Mouse (Mus musculus) small intestine, adult 2 months (tissue): Measurements from ENCODE around the gene Ext2. TPM values are rescaled to one million over a fixed set of nuclear protein-coding genes. Genes with fewer than 3 reads are reported as not detected.

ENCODE experiments used
- H3K27ac ChIP-seq: fragments of 200-500 bp; 2 replicates; pipeline ENCODE4 v1.5.1; 2012; ENCODE audit warnings: low read depth, low read length, control low read depth, inconsistent platforms; ENCODE audit not compliant: insufficient read depth
- H3K27me3 ChIP-seq: fragments of 200-500 bp; 2 replicates; pipeline ENCODE4 v1.6.1; 2012; ENCODE audit warnings: mild to moderate bottlenecking, moderate library complexity, low read length, inconsistent platforms; ENCODE audit not compliant: control insufficient read depth, insufficient read depth
- H3K36me3 ChIP-seq: fragments of 200-500 bp; 2 replicates; pipeline ENCODE4 v1.6.1; 2012; ENCODE audit warnings: mild to moderate bottlenecking, low read length, control low read depth, inconsistent platforms; ENCODE audit not compliant: control insufficient read depth, insufficient read depth
- H3K4me1 ChIP-seq: fragments of 200-500 bp; 2 replicates; pipeline ENCODE4 v1.6.1; 2012; ENCODE audit warnings: low read length, inconsistent platforms, mixed read lengths; ENCODE audit not compliant: control insufficient read depth, insufficient read depth, insufficient read length
- H3K4me3 ChIP-seq: fragments of 200-500 bp; 2 replicates; pipeline ENCODE4 v1.5.1; 2012; ENCODE audit warnings: low read depth, mild to moderate bottlenecking, control low read depth, inconsistent platforms, low read length, moderate library complexity
- CTCF ChIP-seq: fragments of 200-500 bp; IDR thresholded peaks from 2 replicates; pipeline ENCODE4 v1.5.1; 2012; ENCODE audit warnings: low read depth, mild to moderate bottlenecking, control low read depth, inconsistent platforms, low read length, moderate library complexity, mixed read lengths; ENCODE audit not compliant: insufficient replicate concordance, insufficient read length; ENCODE audit errors: extremely low read depth
- POLR2A ChIP-seq: fragments of 200-500 bp; IDR thresholded peaks from 2 replicates; pipeline ENCODE4 v1.6.1; 2012; ENCODE audit warnings: low read depth, mild to moderate bottlenecking, control low read depth, inconsistent platforms, low read length, moderate library complexity
- WGBS: fragments of 180-500 bp; shearing (Covaris S2); methylation state at CpG from one replicate; pipeline ENCODE4 v1.1.7; 2018; 5-methylcytosine and 5-hydroxymethylcytosine counted together
- polyA plus RNA-seq: library from polyadenylated mRNA; depleted of rRNA; stranded (reverse); fragments of >200 nt; gene quantifications from 2 replicates; pipeline ENCODE4 v1.2.3, GENCODE M21; 2012

The Ext2 gene
- polyA plus RNA-seq, 1 experiment: 28.6 TPM

GRCm38 (mm10) chr2:93702936-93703926 is 119.1 kb downstream of the Ext2 start:
- H3K4me3 ChIP-seq: no peak overlapping the region
- no peak for TF ChIP-seq POLR2A
- H3K27me3 ChIP-seq: no peaks in the 10 kb centered on the region
- WGBS: 87% methylated on average over 19 of the region's 19 CpGs
- H3K27ac ChIP-seq: no peak overlapping the region
- no peaks in the 10 kb centered on the region for H3K4me1 ChIP-seq
- H3K36me3 ChIP-seq: peaks cover 14% of the 10 kb centered on the region

GRCm38 (mm10) chr2:93699346-93699745 is 123.0 kb downstream of the Ext2 start:
- no peak for TF ChIP-seq CTCF
- TF ChIP-seq POLR2A: no peak

DNA sequence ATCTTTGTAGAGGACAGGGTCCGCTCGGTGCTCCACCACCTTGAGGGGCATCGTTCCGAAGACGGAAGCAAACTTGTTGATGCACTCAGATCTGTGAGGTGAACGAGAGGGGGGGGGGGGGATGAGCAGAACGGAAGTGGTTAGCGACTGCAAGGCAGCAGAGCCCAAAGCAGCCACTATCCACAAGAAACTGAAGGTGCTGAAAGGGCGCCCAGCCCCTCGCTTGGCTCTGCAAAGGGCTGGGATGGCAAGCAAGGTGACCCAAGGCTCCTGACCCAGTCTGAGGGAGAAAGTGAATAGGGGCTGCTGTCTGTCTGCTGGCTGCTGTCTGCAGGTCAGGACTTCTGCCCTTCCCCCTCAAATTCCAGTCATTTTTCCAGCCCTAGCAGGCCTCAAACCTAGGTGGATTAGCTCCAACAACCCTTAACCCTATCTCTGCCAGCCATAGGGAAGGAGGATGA is 126.2 kb downstream of the Ext2 start:
- 69% methylated on average over 10 of the region's 10 CpGs for WGBS
- H3K4me3 ChIP-seq: no peak overlapping the region

More at GRCm38 (mm10) chr2:93699346-93699745, 123.0 kb downstream of the Ext2 start:
- Histone ChIP-seq H3K4me1 (no peaks in the 10 kb centered on the region), H3K27me3 (no peaks in the 10 kb centered on the region), H3K36me3 (peaks cover 19% of the 10 kb centered on the region), H3K27ac (no peak overlapping the region), H3K4me3 (no peak overlapping the region)
- WGBS: 81% methylated on average over 2 of the region's 2 CpGs

GRCm38 (mm10) chr2:93693101-93693500 is 129.3 kb downstream of the Ext2 start:
- TF ChIP-seq CTCF: no peak
- no peak for TF ChIP-seq POLR2A
- Histone ChIP-seq H3K4me1 (no peaks in the 10 kb centered on the region), H3K27ac (no peak overlapping the region), H3K4me3 (no peak overlapping the region), H3K27me3 (no peaks in the 10 kb centered on the region), H3K36me3 (peaks cover 8% of the 10 kb centered on the region; the same call in 1 of the 2 replicates)
- 85% methylated on average over 4 of the region's 4 CpGs for WGBS

More for the DNA sequence above, 126.2 kb downstream of the Ext2 start:
- no peak for TF ChIP-seq POLR2A
- TF ChIP-seq CTCF: no peak
- Histone ChIP-seq H3K36me3 (peaks cover 11% of the 10 kb centered on the region; the same call in 1 of the 2 replicates), H3K4me1 (no peaks in the 10 kb centered on the region), H3K27me3 (no peaks in the 10 kb centered on the region), H3K27ac (no peak overlapping the region)

DNA sequence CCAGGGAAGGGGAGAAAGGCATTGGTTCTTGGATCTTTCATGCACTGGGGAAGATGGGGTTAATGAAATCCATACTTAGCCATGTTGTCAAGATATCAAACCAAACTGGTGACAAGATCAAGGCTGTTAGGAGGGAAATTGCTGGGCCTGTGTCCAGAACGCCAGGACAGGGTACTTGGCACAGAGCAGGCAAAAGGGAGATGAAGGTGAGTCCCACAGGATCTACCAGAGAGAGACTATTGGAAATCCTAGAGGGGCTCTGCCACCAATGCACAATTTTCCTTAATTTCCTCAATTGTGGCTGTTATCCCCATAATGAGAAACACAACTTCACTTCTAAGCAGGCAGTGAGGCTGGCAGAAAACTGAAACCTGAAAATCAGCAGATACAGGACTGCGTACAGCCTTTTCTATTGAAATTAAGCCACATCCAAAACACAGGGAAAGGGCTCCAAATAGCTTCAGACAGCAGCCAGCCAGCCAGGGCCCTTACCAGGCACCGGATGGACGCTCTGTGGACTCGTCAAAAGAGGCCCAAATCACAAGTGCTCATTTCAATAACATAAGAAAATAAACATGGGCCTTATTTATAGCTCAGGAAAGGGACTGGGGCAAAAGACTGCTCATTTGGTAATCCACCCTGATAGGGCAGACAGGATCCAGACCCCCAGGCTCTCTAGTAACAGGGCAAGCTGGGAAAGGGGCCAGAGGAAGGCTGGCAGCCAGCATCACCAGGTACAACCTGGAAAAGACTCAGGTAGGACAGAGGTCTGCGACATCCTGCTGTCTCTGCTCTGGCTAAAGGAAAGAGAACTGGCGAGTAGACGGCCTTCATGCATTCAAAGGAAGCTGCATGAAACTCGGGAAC is 132.1 kb downstream of the Ext2 start:
- Histone ChIP-seq H3K4me1 (no peaks in the 10 kb centered on the region), H3K27me3 (no peaks in the 10 kb centered on the region), H3K4me3 (no peak overlapping the region), H3K36me3 (peaks cover 3% of the 10 kb centered on the region; the same call in 1 of the 2 replicates), H3K27ac (no peak overlapping the region)
- TF ChIP-seq POLR2A (no peak), CTCF (no peak)
- WGBS: 77% methylated on average over 9 of the region's 9 CpGs

DNA sequence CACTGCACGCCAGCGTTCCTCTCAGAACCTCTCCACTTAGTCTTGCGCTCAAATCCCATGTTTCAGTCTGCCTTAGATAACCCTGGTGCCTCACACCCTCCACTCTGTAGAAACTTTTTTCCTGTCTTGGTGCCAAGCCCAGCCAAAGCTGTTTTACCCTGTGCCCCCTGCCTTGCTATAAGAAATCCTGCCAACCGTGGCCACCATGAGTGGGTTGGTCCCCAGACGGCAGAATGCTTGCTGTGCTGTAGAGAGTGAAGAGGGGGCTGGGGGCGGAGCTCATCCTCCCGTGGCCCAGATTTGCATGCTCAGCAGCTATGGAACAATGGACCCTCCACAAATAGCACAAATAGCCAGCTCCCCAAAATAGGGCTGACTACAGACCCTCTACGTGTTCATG is 138.7 kb downstream of the Ext2 start:
- Histone ChIP-seq H3K36me3 (no peaks in the 10 kb centered on the region), H3K4me3 (no peak overlapping the region), H3K4me1 (no peaks in the 10 kb centered on the region), H3K27ac (no peak overlapping the region), H3K27me3 (no peaks in the 10 kb centered on the region)
- TF ChIP-seq CTCF (no peak), POLR2A (no peak)
- 74% methylated on average over 8 of the region's 8 CpGs for WGBS
